Mouse (Mus musculus) left cerebral cortex, postnatal 14 days (tissue): ENCODE measurements at regions not wholly inside any gene's neighbourhood (a gene's known extent, or its start where the extent isn't known, plus 50 kb on each side); places are given as distances from the start of the nearest gene placed in this dataset.
A peak's percentile ranks its signal among the peaks of the same experiment; 100 is the strongest.

Experiments
- DNase-seq, 2 experiments: peaks; one replicate each; pipeline ENCODE4 v3.0.0; 2021 to 2022; ENCODE audit warnings: low spot score in 2 of 2, mixed read lengths in 1 of 2
- intact Hi-C: fragments of 180-260 bp; cut with DNase I; formaldehyde crosslinking; loops from one replicate; pipeline ENCODE4 v1.15.1; 2025

DNA sequence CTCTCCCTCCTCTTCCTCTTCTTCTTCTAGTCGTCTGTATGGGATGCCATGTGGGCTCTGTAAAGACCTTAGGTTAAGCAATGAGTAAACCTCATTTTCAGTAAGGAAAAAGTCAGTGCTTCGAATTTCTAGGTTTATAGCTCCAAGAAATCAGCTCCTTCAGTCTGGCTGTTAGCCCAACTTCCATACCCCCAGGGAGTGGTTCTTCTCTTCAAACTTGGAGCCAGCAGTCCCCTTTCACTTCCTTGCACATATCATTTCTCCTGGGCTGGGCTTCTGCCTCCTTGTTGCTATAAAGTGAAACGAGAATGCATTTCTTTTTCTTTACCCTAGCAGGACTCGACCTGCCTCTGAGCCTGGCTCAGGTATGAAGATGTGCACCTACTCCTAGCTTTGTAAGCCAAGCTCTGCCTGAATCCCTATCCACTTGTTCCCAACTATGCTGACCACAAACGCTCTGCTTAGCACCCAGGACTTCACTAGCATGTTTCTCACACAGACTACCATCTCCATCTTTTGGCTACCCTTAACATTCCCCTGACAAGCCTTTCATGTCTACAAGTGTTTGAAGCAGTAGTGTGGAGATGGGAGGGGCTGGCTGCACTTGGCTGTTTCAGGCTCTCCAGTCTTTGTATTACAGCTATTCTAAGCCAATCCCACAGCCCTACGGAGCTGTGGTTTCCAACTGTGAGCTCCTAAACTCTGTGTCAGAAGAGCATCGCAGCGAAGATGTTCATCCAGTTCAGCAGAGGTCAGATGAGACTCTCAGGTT, 243.8 kb upstream of the Tprg start:
- intact Hi-C loops, result no loop called here
- no peak for DNase-seq

DNA sequence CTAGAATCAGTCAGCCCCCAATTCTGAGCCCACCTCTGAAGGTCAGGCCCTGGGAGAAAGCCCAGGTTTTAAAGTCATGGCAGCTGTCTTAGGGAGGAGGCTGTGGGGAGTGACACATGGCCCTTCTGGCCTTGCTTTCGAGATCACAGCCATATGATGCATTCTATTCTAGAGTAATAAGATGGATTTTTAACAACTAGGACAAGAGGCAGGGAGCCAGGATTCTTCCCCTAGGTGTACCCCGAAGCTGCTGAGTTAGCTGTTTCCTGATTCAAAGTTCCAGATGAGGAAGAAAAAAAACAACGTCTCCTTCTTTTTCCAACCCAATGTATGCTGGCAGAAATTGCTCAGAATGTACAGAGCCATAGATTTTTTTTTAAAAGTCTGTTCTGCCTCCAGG, 242.0 kb upstream of the Tprg start:
- intact Hi-C loops, result no loop called here
- DNase-seq, result no peak

DNA sequence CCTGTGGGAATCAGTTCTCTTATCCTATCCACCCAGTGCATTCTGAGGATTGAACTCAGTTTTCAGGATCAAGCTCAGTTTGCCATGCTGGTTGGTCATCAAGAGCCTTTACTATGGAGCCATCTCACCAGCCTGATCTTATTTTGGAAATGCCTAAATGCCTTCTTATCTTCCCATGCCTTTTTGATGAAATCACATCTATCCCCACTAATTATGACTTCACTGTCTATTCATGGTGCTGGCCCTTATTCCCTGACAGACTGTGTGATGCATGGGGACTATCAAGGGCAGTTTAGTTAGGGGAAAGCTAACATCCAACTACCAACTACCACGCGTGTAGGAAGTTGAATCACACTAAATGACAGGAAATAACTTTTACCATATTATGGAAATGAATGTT, 238.9 kb upstream of the Tprg start:
- no peak for DNase-seq
- intact Hi-C loops, result no loop called here

DNA sequence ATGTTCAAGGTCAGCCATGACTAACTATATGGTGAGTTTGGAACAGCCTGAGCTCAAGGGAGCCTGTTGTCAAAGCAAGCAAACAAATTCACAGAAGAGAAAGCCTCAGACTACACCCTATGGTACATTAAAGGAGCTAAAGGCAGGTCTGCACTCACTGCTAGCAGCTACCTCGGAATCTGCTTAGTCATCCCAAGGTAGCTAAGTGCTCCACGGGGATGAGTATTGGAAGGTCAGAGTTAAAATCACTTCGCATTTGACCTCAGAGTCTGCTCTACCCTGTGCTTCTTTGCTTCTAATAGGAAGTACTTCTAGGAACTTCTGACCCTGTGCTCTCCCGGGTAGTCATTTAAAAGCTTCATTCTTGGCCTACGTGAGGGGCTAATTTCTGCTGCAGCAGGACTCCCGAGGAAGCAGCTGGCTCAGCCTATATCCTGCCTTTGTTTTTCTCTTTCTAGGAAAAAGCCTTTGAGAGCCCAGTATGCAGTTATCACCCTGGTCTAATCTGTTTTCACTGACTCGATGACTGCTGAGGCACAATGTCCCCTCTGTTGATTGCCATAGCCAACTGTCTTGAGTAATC, 236.6 kb upstream of the Tprg start:
- intact Hi-C loops, result no loop called here
- no peak for DNase-seq

DNA sequence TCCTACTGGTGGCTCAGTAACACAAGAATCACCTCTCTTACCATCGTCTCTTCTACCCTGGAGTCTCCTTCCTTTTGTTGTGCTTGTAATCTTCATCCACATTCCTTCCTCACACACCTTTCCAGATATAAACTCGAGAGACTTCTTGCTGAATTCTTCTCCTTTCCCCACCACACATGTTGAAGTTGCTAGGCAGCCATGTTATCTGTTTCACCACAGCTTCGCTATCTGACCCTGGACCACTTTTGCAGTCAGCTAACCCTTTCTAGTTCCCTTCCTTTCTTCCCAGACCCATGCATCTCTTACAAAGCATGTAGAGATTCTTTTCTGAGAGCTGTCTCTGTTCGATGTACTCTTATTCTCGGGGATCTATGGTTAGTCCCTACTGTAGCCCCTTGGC, 235.6 kb upstream of the Tprg start:
- intact Hi-C loops, result no loop called here
- DNase-seq, result no peak

DNA sequence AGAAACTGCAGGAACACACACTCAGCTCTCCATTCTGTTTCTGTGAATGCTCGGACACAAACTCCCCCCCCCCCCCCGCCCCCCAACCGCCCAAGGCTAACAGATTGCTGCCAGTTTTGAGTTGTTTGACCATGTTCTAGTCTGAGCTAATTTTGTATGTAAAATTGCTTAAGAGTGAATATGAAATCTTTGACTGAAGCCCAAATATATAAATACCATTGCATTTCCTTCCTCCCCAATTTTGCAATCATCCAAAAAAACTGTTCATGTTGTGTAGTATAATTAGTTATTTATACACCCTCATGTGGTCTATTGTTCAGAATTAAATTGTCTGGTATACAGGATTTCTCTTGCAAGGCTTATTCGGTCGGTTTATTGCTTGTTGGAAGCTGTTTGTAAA, 234.2 kb upstream of the Tprg start:
- intact Hi-C loops, result no loop called here
- DNase-seq, result no peak

DNA sequence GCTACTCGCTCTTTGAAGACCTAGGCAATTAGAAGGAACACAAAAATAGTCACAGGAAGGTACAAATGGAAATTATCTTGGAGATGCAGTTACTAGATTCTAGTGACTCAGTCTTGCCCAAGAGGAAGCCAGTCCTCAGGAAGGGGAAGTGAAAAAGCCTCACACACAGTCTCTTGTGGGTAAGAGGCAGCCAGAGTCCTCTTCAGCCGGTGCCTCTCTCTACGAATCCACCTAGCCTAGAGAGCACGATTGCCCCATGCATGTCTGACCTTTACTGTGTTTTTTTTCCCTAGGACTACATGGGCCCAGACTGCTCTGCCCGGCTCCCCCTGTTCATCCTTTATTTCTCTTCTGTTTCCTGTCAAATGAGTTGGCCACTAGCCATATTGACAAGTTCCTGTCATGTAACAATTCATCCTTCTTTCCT, 233.7 kb upstream of the Tprg start:
- no peak for DNase-seq
- intact Hi-C loops, result no loop called here

DNA sequence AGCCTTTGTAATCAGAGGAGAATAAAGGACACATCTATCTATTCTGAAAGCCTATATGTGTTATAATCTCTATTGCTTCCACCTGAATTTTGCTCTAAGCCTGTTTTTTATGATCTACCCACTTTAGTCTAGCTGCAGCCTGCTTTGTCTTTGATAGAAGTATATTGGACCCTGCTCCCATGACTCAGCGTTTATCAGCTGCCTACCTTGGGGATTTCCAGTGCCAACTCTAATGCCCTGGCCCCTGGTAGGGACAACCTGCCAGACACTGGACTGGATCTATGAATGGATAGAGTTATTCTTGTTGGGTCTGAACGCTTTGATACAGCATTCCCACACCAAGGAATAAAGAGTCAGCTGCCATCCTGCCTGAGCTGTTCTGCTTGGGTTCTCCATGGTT, 232.3 kb upstream of the Tprg start:
- intact Hi-C loops, result no loop called here
- no peak for DNase-seq

DNA sequence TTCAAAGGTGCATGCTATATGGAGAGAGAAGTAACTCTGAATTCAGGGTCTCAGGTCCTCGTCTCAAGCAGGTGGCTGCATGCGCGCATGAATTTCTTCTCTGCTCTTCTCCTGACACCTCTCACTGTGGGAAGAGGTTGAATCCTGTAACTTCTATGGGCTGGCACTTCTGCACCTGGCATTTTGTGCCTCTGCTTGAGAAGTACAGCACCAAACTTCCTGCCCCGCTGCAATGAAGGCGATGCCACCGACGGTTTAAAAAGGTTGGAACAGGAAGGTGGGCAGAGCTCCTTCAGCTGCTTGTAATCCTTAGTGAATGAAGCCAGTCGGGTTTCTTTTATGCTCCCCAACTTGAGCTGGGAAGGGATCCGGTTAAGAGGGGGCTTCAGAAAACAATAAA, 231.2 kb upstream of the Tprg start:
- no peak for DNase-seq
- intact Hi-C loops, result no loop called here

DNA sequence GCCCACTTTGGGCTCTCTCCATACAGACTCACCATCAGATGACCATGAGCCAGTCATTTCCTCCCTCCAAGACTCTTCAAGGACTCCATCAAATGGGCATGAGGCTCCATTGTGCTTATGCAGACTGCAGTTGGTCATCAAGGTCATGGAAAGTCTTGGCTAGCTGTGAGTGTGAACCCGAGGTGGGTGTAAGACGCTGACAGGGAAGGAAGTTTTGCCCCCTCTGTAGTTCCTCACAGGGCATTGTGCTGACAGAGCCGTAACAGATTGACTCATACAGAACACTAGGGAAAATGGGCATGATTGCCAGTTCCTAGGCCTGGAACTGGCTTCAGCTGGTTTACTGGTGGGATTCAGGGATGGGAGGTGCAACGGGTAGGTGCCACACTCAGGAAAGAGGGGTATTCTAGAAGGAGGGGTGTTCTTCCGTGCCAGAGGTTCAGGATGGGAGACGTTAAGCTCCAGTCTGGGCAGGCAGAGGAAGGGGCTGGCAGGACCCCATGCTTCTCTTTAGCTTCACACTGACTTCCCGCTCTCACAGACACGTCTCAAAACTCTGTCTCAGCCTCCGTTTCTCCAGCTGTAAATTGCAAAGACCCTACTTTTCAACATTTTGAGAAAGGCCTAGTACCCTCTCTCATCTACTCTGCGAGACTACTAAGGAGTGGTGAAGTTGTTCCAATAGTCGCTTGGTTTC, 228.4 kb upstream of the Tprg start:
- intact Hi-C loops, result loop anchor here (2.0 kb wide), 1 partner anchor 775 kb away; no protein-coding TSS in a partner anchor
- DNase-seq, result no peak

DNA sequence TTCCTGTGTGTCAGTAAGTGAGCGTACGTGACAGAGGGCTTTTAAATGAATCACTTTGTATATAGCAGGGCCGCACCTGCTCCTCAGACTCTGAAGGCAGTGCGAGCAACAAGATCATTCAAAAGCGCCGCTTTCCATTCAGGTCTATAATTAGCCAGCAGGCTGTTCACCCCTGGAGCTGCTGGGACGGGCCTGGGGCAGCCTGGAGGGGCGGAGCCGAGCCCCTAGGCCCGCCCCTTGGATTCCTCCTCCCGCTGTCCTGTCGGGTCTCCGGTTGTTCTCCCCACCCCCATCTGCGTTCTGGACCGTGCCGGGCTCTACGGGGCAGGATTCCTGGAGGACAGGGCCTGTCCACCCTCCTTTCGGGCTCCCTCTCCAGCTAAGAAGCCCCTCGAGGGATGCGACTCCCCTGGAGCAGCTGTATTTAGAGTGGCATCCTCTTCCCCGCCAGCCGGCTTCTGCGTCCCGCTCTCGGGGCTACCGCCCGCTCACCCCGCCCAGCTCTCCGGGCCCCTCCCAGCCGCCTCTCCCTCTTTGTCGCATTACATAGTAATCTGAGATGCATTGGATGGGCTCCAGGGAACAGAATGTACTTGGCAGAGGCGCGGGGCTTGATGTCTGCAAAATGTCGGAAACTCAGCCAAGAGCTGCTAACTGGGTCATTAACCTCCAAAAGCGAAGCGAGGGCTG, 227.7 kb upstream of the Tprg start:
- DNase-seq, result peak; percentile 94 to 99
- intact Hi-C loops, result loop anchor here (2.0 kb wide), 1 partner anchor 776 kb away; no protein-coding TSS in a partner anchor

DNA sequence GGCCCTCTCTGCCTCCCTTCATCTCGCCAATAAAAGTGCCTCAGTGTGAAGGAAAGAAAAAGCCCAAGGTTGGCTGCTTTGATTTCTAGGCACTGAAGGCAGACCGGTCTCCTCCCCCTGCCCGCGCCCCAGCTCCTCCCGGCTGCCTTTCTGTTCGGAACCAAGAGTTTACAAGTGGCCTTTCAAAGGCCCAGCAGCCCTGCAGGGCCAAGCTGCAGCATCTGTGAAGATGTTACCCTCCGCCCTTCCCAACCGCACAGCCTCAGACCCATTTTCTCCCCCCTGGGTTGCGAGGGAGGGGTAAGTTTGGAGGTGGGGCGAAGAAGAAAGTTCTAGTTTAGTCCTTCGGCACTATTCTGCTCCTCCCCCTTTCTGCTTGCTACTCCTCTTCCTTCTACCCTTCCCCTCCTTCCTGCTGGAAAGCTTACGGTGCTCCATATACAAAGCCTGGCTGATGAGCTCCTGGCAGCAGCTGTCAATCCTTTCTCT, 227.1 kb upstream of the Tprg start:
- DNase-seq, result no peak
- intact Hi-C loops, result loop anchor here (2.0 kb wide), 1 partner anchor 777 kb away; no protein-coding TSS in a partner anchor

DNA sequence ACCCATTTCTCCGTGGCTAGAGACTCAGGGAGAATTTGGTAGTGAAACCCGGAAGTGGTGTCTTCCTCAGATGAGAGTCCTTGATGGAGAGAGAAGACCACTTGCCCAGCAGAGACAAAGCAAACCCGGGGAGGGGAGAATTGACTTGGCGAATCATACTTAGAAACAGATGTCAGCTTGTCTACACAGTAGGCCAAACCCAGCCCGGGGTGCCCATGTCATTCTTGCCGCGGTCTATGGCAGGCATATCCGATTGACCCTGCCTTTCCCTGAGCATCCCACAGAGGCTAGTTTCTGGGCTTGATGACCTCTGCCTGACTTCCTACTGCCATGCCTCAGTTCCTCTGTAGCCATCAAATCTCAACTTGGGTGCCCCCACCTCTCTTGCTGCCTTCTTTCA, 226.4 kb upstream of the Tprg start:
- DNase-seq, result no peak

DNA sequence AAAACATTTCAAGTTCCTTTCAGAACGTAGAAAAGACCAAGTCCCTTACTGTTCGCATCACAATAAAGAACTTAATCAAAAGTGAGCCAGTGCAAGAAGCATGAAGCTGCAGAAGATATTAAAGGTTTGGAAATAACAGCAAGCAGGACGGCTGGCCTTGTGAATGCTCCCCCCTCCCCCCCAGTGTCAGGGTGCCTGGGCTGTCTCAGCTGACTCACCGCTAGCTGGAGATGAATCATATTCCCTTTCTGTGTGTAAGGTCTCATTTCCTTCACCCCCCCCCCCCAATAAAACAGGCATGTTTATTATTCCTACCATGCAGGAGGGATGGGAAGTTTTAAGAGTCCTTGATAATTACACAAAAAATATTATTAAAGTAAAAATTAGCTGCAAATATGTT, 225.0 kb upstream of the Tprg start:
- DNase-seq, result no peak
- intact Hi-C loops, result loop anchor here (10.0 kb wide), 1 partner anchor 203 kb away; no protein-coding TSS in a partner anchor

More for the DNA sequence above, 226.4 kb upstream of the Tprg start:
- intact Hi-C loops, result loop anchor here (10.0 kb wide), 1 partner anchor 205 kb away; no protein-coding TSS in a partner anchor

DNA sequence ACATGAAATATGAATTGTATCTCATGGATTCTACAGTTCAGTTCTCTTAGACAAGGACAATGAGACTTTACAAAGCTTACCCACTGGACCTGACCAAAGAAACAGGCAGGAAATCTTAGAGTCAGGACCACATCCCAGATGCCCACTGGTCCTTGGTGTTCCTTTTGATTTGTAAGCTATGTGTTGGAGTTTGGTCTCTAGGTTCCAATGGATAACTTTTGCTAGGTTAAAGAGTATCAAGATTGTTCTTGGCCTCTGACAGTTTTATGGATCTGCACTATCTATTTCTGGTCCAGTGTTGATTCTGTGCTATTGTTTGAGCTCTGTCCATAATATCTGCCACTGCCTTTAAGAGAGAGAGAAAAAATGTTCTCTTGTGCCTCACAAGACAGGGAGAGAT, 222.6 kb upstream of the Tprg start:
- DNase-seq, result no peak
- intact Hi-C loops, result loop anchor here (2.0 to 10.0 kb wide), 2 partner anchors 201 to 1079 kb away; no protein-coding TSS in a partner anchor

DNA sequence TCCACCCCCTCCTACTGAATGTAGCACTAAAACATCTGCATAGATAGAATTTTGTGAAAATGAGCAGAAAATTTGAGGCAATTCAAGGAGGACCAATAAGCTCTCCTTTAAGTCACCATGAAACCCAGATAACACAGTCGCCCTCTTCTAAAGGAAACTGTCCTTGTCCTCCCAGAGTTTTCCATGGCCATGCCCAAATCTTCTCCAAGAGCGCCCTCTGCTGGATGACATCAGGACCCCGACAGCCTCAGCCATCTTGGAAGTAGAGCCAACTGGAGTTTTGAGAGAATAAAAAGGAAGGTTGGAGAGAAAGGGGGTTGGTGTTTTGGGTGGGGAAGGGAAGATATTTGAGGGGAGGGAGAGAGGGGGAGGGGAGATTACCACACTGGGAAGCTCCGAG, 222.1 kb upstream of the Tprg start:
- intact Hi-C loops, result loop anchor here (2.0 to 10.0 kb wide), 2 partner anchors 200 to 1080 kb away; no protein-coding TSS in a partner anchor
- DNase-seq, result peak; percentile 82 to 88

DNA sequence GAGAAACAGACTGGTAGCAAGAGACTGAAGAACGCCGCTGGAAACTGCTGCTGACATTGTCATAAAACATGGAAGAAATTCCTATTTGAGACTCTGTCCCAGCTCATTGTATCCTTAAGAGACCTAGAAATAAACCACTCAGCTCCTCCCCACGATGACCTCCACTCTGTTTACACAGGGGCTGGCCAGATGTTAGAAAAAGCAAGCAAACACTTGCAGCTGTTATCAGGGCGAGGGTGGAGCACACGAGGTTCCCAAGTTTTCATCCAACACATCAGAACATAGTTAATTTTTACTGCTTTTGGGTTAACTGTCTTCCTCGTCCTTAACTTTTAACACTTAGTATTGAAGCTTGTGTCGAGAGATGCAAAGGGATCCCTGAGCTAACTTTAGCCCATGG, 219.8 kb upstream of the Tprg start:
- intact Hi-C loops, result loop anchor here (10.0 kb wide), 1 partner anchor 198 kb away; no protein-coding TSS in a partner anchor
- no peak for DNase-seq

DNA sequence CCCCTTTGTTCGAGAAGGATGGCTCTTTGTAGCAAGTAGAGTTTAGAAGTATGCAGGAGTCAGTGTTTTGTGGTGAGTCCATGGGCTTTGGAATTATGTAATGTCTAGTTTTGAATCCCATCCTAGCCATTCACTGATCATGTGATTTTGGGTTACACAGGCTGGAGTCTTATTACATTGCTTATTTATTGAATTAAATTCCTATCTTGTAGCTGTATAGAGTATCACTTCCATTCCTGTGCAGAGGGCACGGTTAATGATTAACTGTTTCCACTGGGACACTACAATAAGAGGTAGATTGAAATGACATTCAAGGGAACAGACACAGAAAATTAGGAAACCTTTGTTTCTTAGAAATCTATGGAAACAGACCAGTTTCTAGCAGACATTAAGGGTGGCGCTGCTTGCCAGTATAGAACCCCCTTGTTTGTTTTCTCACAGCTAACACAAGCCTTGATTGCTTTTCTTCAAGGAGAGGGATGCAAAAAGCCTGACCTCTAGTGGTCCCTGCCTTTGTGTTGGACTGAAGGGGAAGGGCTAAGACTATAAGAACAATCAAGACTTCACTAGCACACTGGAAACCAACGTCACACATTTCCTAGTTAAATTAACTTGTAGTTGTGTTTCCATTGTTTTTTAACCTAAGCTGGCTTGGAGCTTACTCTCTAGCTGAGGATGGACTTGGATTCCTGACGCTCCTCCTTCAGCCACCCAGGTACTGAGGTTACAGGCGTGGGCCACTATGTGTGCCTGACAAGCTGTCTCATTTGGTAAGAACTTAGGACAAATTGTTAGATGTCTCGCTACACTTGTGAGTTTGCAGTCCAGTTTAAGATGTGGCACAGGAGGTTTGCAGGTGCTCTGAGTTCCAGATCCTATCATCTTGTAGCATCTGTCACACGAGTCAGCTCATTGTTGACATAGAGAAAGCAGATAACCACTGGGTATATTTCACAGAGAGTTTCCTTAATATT, 219.1 kb upstream of the Tprg start:
- intact Hi-C loops, result loop anchor here (10.0 kb wide), 1 partner anchor 197 kb away; no protein-coding TSS in a partner anchor
- DNase-seq, result no peak
